Mouse (Mus musculus): ENCODE data around the gene Pmvk. TPM values are rescaled to one million over a fixed set of nuclear protein-coding genes. Genes with fewer than 3 reads are reported as not detected.

Gene Pmvk
- polyA plus RNA-seq, 1 experiment from 2014 or later = 59.3 TPM

GRCm38 (mm10) chr3:89440691-89441090 lies 13.7 kb upstream of the Pmvk start:
- 90% methylated on average over 2 of the region's 2 CpGs for WGBS
- Histone ChIP-seq H3K4me2 (replicated peaks; ENCODE audit: low read depth, low read length) (no peak overlapping the region), H3K36me3 (ENCODE audit: insufficient read depth, low read length) (peaks cover 11% of the 10 kb centered on the region; the same call in 1 of the 2 replicates), H3K27ac (ENCODE audit: low read length) (no peak overlapping the region), H3K9ac (replicated peaks; ENCODE audit: low read length) (no peak overlapping the region), H3K4me3 (ENCODE audit: low read length) (no peak overlapping the region), H3K27me3 (ENCODE audit: insufficient read depth, low read length) (no peaks in the 10 kb centered on the region), H3K4me1 (ENCODE audit: insufficient read depth, low read length) (peaks cover 14% of the 10 kb centered on the region), H3K9me3 (ENCODE audit: low read length) (no peaks in the 10 kb centered on the region)
- ATAC-seq (ENCODE audit: low FRiP score, low TSS enrichment) = no peak

- WGBS = 53% methylated on average over 13 of the region's 13 CpGs
- peaks cover 5% of the 10 kb centered on the region; the same call in 1 of the 2 replicates for H3K36me3 ChIP-seq (ENCODE audit: insufficient read depth, low read length)
- no peak overlapping the region for H3K4me3 ChIP-seq (ENCODE audit: low read length)
- peak overlapping the region; percentile 56; the same call in 1 of the 2 replicates for H3K27ac ChIP-seq (ENCODE audit: low read length)
- no peaks in the 10 kb centered on the region for H3K9me3 ChIP-seq (ENCODE audit: low read length)
- H3K9ac ChIP-seq (replicated peaks; ENCODE audit: low read length) = no peak overlapping the region
- H3K27me3 ChIP-seq (ENCODE audit: insufficient read depth, low read length) = no peaks in the 10 kb centered on the region
- peaks cover 9% of the 10 kb centered on the region for H3K4me1 ChIP-seq (ENCODE audit: insufficient read depth, low read length)
- no peak overlapping the region for H3K4me2 ChIP-seq (replicated peaks; ENCODE audit: low read depth, low read length)
- ATAC-seq (ENCODE audit: low FRiP score, low TSS enrichment) = peak; percentile 75
Observed at GRCm38 (mm10) chr3:89448720-89449537, 5.4 kb upstream of the Pmvk start.

- Histone ChIP-seq H3K27me3 (ENCODE audit: insufficient read depth, low read length) (no peaks in the 10 kb centered on the region), H3K4me1 (ENCODE audit: insufficient read depth, low read length) (peaks cover 9% of the 10 kb centered on the region), H3K4me3 (ENCODE audit: low read length) (no peak overlapping the region), H3K4me2 (replicated peaks; ENCODE audit: low read depth, low read length) (no peak overlapping the region), H3K36me3 (ENCODE audit: insufficient read depth, low read length) (peaks cover 5% of the 10 kb centered on the region; the same call in 1 of the 2 replicates), H3K9me3 (ENCODE audit: low read length) (no peaks in the 10 kb centered on the region), H3K9ac (replicated peaks; ENCODE audit: low read length) (no peak overlapping the region), H3K27ac (ENCODE audit: low read length) (no peak overlapping the region)
- peak; percentile 73 for ATAC-seq (ENCODE audit: low FRiP score, low TSS enrichment)
- WGBS = 47% methylated on average over 7 of the region's 7 CpGs
Observed at GRCm38 (mm10) chr3:89449541-89449940, 4.8 kb upstream of the Pmvk start.

DNA sequence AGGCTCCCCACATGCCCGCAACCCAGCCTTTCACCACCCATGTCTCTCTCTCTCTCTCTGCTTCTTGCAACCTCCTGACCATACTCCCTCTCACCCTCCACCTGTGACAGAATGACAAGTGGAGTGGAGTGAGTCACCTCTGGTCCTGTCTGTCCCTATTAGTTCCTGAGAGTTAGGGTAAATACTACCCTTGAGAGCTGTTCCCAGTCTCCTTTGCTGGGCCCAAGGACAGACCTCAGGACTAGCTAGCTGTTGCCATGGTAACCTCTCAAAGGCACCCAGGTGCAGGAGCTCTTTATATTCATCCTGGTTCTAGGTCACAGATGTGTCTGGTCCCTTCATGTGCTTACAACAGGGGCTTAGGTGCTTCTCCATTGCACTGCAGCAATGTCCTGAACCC lies 2.4 kb upstream of the Pmvk start:
- Histone ChIP-seq H3K4me1 (ENCODE audit: insufficient read depth, low read length) (peaks cover 10% of the 10 kb centered on the region), H3K9me3 (ENCODE audit: low read length) (no peaks in the 10 kb centered on the region), H3K9ac (replicated peaks; ENCODE audit: low read length) (no peak overlapping the region; the same call in 1 of the 2 replicates), H3K27me3 (ENCODE audit: insufficient read depth, low read length) (no peaks in the 10 kb centered on the region), H3K27ac (ENCODE audit: low read length) (no peak overlapping the region), H3K4me2 (replicated peaks; ENCODE audit: low read depth, low read length) (no peak overlapping the region), H3K36me3 (ENCODE audit: insufficient read depth, low read length) (no peaks in the 10 kb centered on the region), H3K4me3 (ENCODE audit: low read length) (no peak overlapping the region)
- ATAC-seq (ENCODE audit: low FRiP score, low TSS enrichment) = no peak
- 88% methylated on average over 1 of the region's 1 CpGs for WGBS

DNA sequence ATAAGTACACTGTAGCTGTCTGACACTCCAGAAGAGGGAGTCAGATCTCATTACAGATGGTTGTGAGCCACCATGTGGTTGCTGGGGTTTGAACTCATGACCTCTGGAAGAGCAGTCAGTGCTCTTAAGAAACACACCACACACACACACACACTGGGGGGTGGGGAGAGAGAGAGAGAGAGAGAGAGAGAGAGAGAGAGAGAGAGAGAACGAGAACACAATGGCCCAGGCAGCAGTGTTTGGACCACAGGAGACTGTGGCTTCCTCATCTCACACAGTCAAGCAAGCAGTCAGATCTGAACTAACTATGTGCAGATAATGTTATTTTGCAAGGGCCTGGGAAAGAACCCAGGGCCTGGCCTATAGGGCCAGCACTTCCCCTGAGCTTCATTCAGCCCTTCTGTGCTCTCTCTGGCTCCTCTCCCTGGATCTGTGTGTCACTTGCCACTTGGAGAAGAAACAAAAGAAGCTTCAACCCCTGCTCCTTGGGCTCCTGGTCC lies 1.5 kb downstream of the Pmvk start:
- Histone ChIP-seq H3K4me2 (replicated peaks; ENCODE audit: low read depth, low read length) (no peak overlapping the region), H3K36me3 (ENCODE audit: insufficient read depth, low read length) (no peaks in the 10 kb centered on the region), H3K27ac (ENCODE audit: low read length) (no peak overlapping the region), H3K9ac (replicated peaks; ENCODE audit: low read length) (no peak overlapping the region), H3K9me3 (ENCODE audit: low read length) (no peaks in the 10 kb centered on the region), H3K27me3 (ENCODE audit: insufficient read depth, low read length) (no peaks in the 10 kb centered on the region), H3K4me3 (ENCODE audit: low read length) (no peak overlapping the region), H3K4me1 (ENCODE audit: insufficient read depth, low read length) (peaks cover 19% of the 10 kb centered on the region; the same call in 1 of the 2 replicates)
- no peak for ATAC-seq (ENCODE audit: low FRiP score, low TSS enrichment)
- 86% methylated on average over 1 of the region's 1 CpGs for WGBS

DNA sequence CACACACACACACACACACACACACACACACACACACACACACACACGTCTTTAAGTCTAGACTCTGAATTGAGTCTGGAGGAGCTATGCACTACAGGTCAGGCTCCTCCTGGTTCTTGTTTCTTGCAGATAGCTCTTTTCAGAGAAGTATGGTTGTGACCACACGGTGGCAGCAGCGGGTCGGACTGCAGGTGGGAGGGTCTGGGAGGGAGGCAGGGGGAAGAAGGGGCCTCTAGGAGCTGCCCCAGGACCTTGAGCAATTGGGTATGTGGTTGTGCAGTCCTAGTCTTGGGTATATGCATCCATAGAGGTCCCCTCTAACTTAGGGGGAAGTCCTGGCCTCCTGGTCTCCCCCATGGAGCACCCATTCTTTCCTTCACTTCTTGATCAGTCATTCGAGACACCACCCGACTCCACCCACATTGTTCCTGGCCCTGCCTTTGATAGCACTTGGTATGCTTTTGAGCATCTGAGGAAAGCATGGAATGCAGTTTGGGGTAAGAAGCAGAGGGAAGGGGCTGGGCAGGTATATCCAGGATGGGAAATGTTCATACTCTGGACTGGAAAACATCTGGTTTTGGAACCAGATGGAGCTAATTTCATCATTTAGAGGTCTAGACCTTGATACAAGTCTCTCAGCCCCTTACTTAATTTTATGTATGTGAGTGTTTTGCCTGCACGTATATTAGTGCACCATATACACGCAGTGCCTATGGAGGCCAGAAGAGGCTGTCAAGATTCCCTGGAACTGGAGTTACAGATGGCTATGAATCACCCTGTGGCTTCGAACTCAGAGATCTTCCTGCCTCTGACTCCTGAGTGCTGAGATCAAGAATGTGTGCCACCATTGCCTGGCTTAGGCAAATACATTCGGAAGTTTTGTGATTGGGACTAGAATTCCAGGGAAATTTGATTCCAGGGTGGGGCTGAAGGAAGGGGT lies 2.7 kb downstream of the Pmvk start:
- WGBS = 39% methylated on average over 10 of the region's 10 CpGs
- 0 out of 2 replicates have a peak, but pooled peaks cover 3% of the 10 kb centered on the region for H3K36me3 ChIP-seq (ENCODE audit: insufficient read depth, low read length)
- H3K4me2 ChIP-seq (replicated peaks; ENCODE audit: low read depth, low read length) = no peak overlapping the region
- ATAC-seq (ENCODE audit: low FRiP score, low TSS enrichment) = 0 out of 2 replicates have a peak, but pooled peaks have one; percentile 37
- H3K27me3 ChIP-seq (ENCODE audit: insufficient read depth, low read length) = no peaks in the 10 kb centered on the region
- no peak overlapping the region for H3K9ac ChIP-seq (replicated peaks; ENCODE audit: low read length)
- no peak overlapping the region for H3K27ac ChIP-seq (ENCODE audit: low read length)
- H3K9me3 ChIP-seq (ENCODE audit: low read length) = no peaks in the 10 kb centered on the region
- H3K4me1 ChIP-seq (ENCODE audit: insufficient read depth, low read length) = peaks cover 19% of the 10 kb centered on the region; the same call in 1 of the 2 replicates
- no peak overlapping the region for H3K4me3 ChIP-seq (ENCODE audit: low read length)

GRCm38 (mm10) chr3:89458372-89458964 lies 4.1 kb downstream of the Pmvk start:
- peak overlapping the region; percentile 77 for H3K9ac ChIP-seq (replicated peaks; ENCODE audit: low read length)
- peaks cover 19% of the 10 kb centered on the region; the same call in 1 of the 2 replicates for H3K4me1 ChIP-seq (ENCODE audit: insufficient read depth, low read length)
- H3K4me2 ChIP-seq (replicated peaks; ENCODE audit: low read depth, low read length) = peak overlapping the region; percentile 77
- ATAC-seq (ENCODE audit: low FRiP score, low TSS enrichment) = peak; percentile 32; the same call in 1 of the 2 replicates
- no peaks in the 10 kb centered on the region for H3K9me3 ChIP-seq (ENCODE audit: low read length)
- 0 out of 2 replicates have a peak, but pooled peaks cover 4% of the 10 kb centered on the region for H3K36me3 ChIP-seq (ENCODE audit: insufficient read depth, low read length)
- H3K27me3 ChIP-seq (ENCODE audit: insufficient read depth, low read length) = no peaks in the 10 kb centered on the region
- H3K4me3 ChIP-seq (ENCODE audit: low read length) = peak overlapping the region; percentile 79
- 45% methylated on average over 13 of the region's 13 CpGs for WGBS
- peak overlapping the region; percentile 81 for H3K27ac ChIP-seq (ENCODE audit: low read length)

GRCm38 (mm10) chr3:89458965-89459807 lies 4.8 kb downstream of the Pmvk start:
- Histone ChIP-seq H3K27me3 (ENCODE audit: insufficient read depth, low read length) (no peaks in the 10 kb centered on the region), H3K36me3 (ENCODE audit: insufficient read depth, low read length) (0 out of 2 replicates have a peak, but pooled peaks cover 4% of the 10 kb centered on the region), H3K9me3 (ENCODE audit: low read length) (no peaks in the 10 kb centered on the region), H3K9ac (replicated peaks; ENCODE audit: low read length) (peak overlapping the region; percentile 77), H3K4me2 (replicated peaks; ENCODE audit: low read depth, low read length) (peak overlapping the region; percentile 77), H3K4me1 (ENCODE audit: insufficient read depth, low read length) (peaks cover 19% of the 10 kb centered on the region; the same call in 1 of the 2 replicates), H3K27ac (ENCODE audit: low read length) (peak overlapping the region; percentile 81), H3K4me3 (ENCODE audit: low read length) (peak overlapping the region; percentile 79)
- peak; percentile 91 for ATAC-seq (ENCODE audit: low FRiP score, low TSS enrichment)
- WGBS = under 1% methylated on average over 35 of the region's 36 CpGs
